In genomic region chr5:142998171-142998570, GRCm38 (mm10) we compare ENCODE assay signal across 9 mouse cellular contexts. TPM values are rescaled to one million over a fixed set of nuclear protein-coding genes. Genes with fewer than 3 reads are reported as not detected.
A peak's percentile ranks its signal among the peaks of the same experiment; 100 is the strongest.
DNase-seq lines count a peak whose midpoint lies in the region; ATAC-seq and TF ChIP-seq lines count a peak whose summit lies in the region.
"Had no signal": no experiment of that assay in that cellular context is flagged by ENCODE, and none has a peak within 500 bp of the region (broad histone marks: within the 10 kb centered on the region; RNA-seq: fewer than 3 reads in every experiment).

No protein-coding gene starts in this region.

- peak overlapping the region; percentile 71 for H3K27ac ChIP-seq in heart, postnatal 0 days (ENCODE audit: low read depth)
- H3K27ac ChIP-seq: liver, embryonic 14.5 days had no signal

- TF ChIP-seq CTCF in heart, postnatal 0 days (IDR thresholded peaks at IDR 0.05; ENCODE audit: low read depth) = no peak

- 57% methylated on average over 2 of the region's 2 CpGs for WGBS in heart, postnatal 0 days

- DNase-seq in 3T3-L1 (ENCODE audit: low read depth, low spot score) = peak; percentile 85
- peak; percentile 35 for DNase-seq in adrenal gland, postnatal 25 days
- peak; percentile 35 for DNase-seq in heart, postnatal 0 days (ENCODE audit: low spot score)
- peak; percentile 58 for DNase-seq in kidney, postnatal 10 days
- DNase-seq in Muller cell, postnatal 12 days (ENCODE audit: inconsistent ontology term) = no peak
- no peak for DNase-seq in left cerebral cortex, postnatal 36 days (ENCODE audit: low spot score in 2 of 2)
- no peak for DNase-seq in urinary bladder, adult 18-20 months (ENCODE audit: low spot score in 2 of 2)

- H3K9me3 ChIP-seq in heart, postnatal 0 days (replicated peaks; ENCODE audit: control insufficient read depth, low read length) = no peaks in the 10 kb centered on the region

- no peak for TF ChIP-seq EP300 in heart, postnatal 0 days (IDR thresholded peaks at IDR 0.05; ENCODE audit: low read depth)

- peaks cover 30% of the 10 kb centered on the region for H3K36me3 ChIP-seq in heart, postnatal 0 days (replicated peaks; ENCODE audit: control insufficient read depth, insufficient read depth, low read length)

- H3K4me2 ChIP-seq in heart, postnatal 0 days (ENCODE audit: low read depth, low read length) = no peak overlapping the region

- no peaks in the 10 kb centered on the region for H3K27me3 ChIP-seq in heart, postnatal 0 days (ENCODE audit: control insufficient read depth, insufficient read depth, low read length)
- H3K27me3 ChIP-seq: Patski had no signal

- H3K9ac ChIP-seq in heart, postnatal 0 days (replicated peaks; ENCODE audit: low read depth, low read length) = no peak overlapping the region
- H3K9ac ChIP-seq: liver, embryonic 14.5 days had no signal

- ATAC-seq in heart, postnatal 0 days (ENCODE audit: insufficient read depth, low read depth) = peak; percentile 54
- ATAC-seq: Patski had no signal

- intact Hi-C loops in left cerebral cortex, postnatal 36 days (cut with DNase I) = no loop called here

- H3K4me3 ChIP-seq in heart, postnatal 0 days (ENCODE audit: low read depth, low read length) = no peak overlapping the region

- H3K4me1 ChIP-seq in heart, postnatal 0 days (ENCODE audit: control insufficient read depth, insufficient read depth) = peaks cover 13% of the 10 kb centered on the region; the same call in 1 of the 2 replicates

RNA-seq across cellular contexts. Expression of gene Fscn1, which starts 38.0 kb away (rescaled TPM):
- 36.1 and 51.3 TPM in 2 replicates for total RNA-seq in adrenal gland, postnatal 25 days (2021)
- 101 and 104 TPM in 2 replicates for total RNA-seq in heart, postnatal 0 days (2014; rRNA removed; ENCODE audit: low replicate concordance)
- polyA plus RNA-seq in heart, postnatal 0 days (2015; fragmentation: Nextera tagmentation; extraction: Ambion mirVana) = 77.9 and 78.7 TPM in 2 replicates
- 100 to 1,000 TPM; 310 to 396 TPM for total RNA-seq in left cerebral cortex, postnatal 36 days (2021)

Comparison
In these comparisons a context has a peak if more than half of its experiments do, and no peak if none do; other contexts are left out.
1. DNase-seq: peak in 3T3-L1 (single experiment), adrenal gland, postnatal 25 days (single experiment), heart, postnatal 0 days (single experiment) and kidney, postnatal 10 days (single experiment); none in Muller cell, postnatal 12 days (single experiment), left cerebral cortex, postnatal 36 days (0 of 2) and urinary bladder, adult 18-20 months (0 of 2).